Mouse (Mus musculus): ENCODE measurements around the gene Spata45. TPM values are rescaled to one million over a fixed set of nuclear protein-coding genes. Genes with fewer than 3 reads are reported as not detected.

Spata45 gene
- not detected for total RNA-seq (2021)
- long read RNA-seq, experiment 1 = 0 reads
- long read RNA-seq, experiment 2 = 0 reads

DNA sequence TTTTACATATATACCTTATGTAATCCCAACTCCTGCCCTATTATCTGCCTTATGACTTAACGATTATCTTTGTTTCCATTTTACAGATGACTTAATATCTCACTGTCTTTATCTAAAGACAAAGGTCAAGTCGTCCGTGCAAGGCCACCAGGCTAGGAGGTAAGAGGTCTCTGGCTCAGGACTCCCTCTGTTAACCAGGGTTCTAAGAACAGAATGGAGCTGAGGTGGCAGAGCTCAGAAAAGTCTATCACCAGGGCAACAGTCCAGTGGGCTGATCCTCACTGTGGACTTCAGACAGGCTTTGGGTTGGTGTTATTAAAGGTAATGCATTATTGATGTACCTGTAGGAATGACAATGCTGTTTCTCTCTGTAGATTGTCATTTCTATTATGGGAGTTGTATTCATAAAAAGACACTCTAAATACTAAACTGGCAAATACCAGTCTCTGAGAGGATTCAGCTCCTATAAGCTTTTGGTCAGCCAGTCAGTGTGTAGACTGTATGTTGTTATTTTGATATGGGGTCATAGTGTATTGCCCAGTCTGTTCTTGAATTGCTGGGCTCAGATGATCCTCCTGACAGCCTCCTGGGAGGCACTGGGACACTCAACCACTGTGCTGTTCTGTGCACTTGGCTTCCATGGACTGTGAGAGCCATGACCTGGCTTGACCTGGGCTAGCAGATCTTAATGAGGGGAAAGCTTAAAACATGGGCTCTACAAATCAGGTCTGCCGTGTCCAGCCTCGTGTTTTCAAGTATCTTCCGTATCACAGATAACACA lies at the start of gene Spata45:
TSS of gene Spata45 (plus strand) at position 86 of the 781 bp plus-strand sequence.
- intact Hi-C loops (cut with DNase I) = no loop called here
- TF ChIP-seq CTCF (IDR thresholded peaks at IDR 0.05) = no peak
- no peak within 1 kb of the TSS for H3K27ac ChIP-seq
- H3K4me3 ChIP-seq = no peak within 1 kb of the TSS
- no peak for DNase-seq (ENCODE audit: extremely low spot score in 1 of 2, low spot score in 2 of 2)

DNA sequence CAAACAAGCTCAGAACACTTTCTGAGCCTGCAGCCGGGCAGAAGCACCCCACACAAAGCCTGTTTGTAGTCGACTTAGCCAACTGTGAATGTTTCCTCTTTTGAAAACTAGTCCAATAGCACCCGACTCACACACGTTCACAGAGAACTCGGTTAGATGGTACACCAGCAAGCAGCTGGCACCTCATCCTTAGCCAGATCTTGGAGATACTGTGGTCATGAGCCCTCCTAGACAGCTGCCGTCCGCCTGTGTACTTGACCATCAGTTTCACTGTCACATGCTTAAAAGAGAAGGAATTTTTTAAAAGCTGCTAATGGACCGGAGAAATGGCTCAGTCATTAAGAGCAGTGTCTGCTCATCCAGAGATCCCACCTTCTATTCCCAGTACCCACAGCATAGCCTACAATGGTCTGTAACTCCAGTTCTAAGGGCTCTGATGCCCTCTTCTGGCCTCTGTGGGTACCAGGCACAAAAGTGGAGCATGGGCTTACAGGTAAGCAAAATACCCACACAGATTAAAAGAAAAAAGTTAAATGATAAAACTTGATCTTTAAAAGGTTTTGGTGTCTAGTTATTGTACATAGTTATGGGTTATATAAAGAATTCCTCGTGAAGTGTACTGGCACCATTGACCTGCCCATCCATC lies 46.9 kb upstream of the Spata45 start:
- TF ChIP-seq CTCF (IDR thresholded peaks at IDR 0.05) = peak; percentile 38
- intact Hi-C loops (cut with DNase I) = loop anchor here (1.0 kb wide), 1 partner anchor 45 kb away; no protein-coding TSS in a partner anchor
- DNase-seq (ENCODE audit: extremely low spot score in 1 of 2, low spot score in 2 of 2) = no peak
- no peak overlapping the region for H3K4me3 ChIP-seq
- H3K27ac ChIP-seq = no peak overlapping the region

DNA sequence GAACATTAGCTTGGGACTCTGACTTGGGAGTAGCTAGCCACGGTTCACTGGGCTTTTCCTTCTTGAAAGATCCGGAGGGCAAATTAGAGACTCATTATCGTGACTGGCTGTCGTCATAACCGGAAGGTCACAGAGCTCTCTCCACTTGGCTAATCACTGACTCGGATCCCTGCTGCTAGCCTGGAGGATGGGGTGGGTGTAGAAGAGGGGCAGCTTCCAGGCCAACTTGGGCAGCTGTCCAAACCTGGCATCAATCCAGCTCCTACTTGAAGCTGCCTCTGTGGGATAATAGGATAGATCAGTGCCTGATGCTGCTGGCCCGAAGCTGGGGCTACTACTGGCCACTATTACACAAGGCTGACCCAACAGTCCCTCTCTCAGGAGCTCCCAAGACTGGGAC lies 40.9 kb upstream of the Spata45 start:
- intact Hi-C loops (cut with DNase I) = no loop called here
- no peak overlapping the region for H3K27ac ChIP-seq
- H3K4me3 ChIP-seq = no peak overlapping the region
- DNase-seq (ENCODE audit: extremely low spot score in 1 of 2, low spot score in 2 of 2) = peak; percentile 24 to 26
- TF ChIP-seq CTCF (IDR thresholded peaks at IDR 0.05) = no peak

DNA sequence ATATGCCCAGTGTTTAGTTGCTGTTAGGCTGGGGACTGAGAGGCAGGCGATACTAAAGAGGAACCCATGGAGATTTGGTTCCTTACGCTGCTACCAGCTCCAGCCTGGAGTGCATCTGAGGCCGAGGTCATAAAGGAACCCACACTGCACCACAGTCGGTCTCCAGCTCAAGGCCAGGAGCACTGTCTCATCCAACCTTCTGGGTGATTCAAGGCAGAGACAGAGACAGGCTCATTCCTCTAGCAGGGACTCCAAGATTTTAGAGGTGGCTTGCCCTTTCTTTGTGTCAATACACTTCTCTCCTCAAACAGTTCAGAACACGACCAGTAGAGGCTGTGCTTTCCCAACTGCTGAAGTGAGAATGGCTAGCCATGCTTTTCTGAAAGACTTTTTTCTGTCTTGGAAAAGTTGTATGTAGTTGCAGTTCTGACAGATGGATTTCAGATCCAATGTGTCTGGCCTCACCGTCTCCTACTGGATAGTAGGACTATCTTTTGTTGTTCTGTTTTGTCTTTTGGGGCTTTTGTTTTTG lies 40.0 kb upstream of the Spata45 start:
- DNase-seq (ENCODE audit: extremely low spot score in 1 of 2, low spot score in 2 of 2) = no peak
- intact Hi-C loops (cut with DNase I) = no loop called here
- TF ChIP-seq CTCF (IDR thresholded peaks at IDR 0.05) = peak; percentile 44
- Histone ChIP-seq H3K27ac (no peak overlapping the region), H3K4me3 (no peak overlapping the region)

DNA sequence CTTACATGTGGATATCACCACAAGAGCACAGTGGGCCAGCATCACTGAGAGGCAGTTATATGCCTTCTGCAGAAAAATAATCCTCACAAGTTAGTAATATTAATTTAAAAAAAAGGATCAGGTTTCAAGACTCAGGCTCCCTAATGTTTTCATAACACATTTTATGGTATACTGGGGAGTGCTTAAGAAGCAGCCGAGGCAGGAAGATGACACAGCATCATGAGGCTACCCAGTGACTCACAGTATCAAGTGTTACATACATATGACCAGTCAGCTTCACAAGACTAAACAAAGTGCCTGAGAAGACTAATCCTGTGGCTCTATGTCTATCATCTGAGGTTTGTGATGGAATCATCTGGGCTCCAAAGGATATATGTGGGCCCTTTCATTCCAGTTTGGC lies 38.4 kb upstream of the Spata45 start:
- Histone ChIP-seq H3K27ac (no peak overlapping the region), H3K4me3 (no peak overlapping the region)
- no peak for TF ChIP-seq CTCF (IDR thresholded peaks at IDR 0.05)
- intact Hi-C loops (cut with DNase I) = no loop called here
- DNase-seq (ENCODE audit: extremely low spot score in 1 of 2, low spot score in 2 of 2) = no peak

DNA sequence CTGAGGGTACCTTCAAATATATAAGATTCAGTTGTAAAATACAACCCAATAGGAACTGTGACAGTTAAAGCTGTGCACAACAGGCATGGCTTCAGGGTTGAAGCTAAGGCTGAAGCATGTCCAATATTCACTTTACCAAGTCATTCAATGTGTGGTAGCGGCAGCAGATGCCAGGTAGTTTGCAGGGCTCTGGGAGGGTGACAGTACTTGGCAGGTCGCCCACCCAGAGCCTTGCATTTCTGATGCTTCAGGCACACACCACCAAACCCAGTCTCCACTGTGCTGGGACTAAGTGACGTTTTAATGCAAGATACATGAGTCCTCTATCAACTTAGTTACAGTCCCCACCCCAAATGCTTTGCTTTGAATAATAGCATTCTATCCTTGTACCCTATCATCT lies 35.8 kb upstream of the Spata45 start:
- H3K27ac ChIP-seq = no peak overlapping the region
- DNase-seq (ENCODE audit: extremely low spot score in 1 of 2, low spot score in 2 of 2) = no peak
- intact Hi-C loops (cut with DNase I) = loop anchor here (5.0 kb wide), 1 partner anchor 77 kb away; no protein-coding TSS in a partner anchor
- H3K4me3 ChIP-seq = no peak overlapping the region
- TF ChIP-seq CTCF (IDR thresholded peaks at IDR 0.05) = no peak

DNA sequence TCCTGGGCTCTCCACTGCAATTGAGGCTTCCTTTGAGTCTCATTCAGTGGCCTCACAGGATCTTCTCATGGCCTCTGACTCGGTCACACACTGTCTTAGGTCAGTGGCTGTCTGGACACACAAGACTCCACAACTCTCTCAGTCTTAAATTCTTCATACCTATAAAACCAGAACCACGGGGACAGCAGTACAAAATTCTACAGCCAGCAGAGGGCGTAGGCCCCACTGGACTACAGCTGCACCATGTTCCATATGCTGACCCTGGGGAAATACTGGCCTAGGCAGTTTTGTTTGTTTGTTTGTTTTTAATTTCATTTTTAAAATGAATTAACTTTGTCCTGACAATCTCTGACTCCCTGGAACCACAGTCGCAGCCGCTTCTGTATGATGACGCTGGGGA lies 34.2 kb upstream of the Spata45 start:
- DNase-seq (ENCODE audit: extremely low spot score in 1 of 2, low spot score in 2 of 2) = no peak
- peak; percentile 42 for TF ChIP-seq CTCF (IDR thresholded peaks at IDR 0.05)
- no peak overlapping the region for H3K4me3 ChIP-seq
- intact Hi-C loops (cut with DNase I) = loop anchor here (5.0 kb wide), 1 partner anchor 75 kb away; no protein-coding TSS in a partner anchor
- H3K27ac ChIP-seq = no peak overlapping the region

DNA sequence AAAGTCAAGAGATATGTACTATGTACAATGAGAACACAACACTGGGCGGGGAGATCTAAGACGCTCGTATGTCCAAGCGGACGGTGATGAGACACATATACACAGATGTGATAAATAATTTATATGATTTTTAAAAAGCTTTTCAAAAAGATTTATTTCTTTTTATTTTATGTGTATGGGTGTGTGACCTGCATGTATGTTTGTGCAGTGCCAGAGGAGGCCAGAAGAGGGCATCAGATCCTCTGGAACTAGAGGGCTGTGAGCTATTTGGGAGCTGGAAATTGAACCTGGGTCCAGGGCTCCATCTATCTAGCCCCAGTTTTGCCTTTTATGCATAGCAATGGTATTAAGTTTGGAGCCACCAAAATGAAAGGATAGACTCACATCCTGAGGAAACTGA lies 27.7 kb upstream of the Spata45 start:
- intact Hi-C loops (cut with DNase I) = no loop called here
- Histone ChIP-seq H3K27ac (no peak overlapping the region), H3K4me3 (no peak overlapping the region)
- peak; percentile 39 for TF ChIP-seq CTCF (IDR thresholded peaks at IDR 0.05)
- no peak for DNase-seq (ENCODE audit: extremely low spot score in 1 of 2, low spot score in 2 of 2)

DNA sequence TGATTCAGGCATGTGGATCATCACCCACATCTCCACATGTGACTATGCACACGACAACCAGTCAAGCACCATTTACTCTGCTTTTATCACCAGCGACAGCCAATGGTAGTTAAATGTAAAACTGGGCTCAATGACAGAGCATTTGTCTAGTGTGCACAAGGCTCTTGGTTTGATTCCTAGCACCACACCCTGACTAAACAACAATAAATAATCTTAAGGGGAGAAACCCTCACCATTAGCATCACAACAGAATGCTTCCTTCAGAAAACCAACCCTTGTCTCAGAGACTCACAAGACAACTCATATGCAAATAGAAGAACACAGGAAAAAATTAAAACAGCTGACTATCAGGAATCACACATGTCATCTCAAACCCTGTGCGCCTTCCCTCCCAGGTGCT lies 22.2 kb upstream of the Spata45 start:
- Histone ChIP-seq H3K27ac (no peak overlapping the region), H3K4me3 (no peak overlapping the region)
- DNase-seq (ENCODE audit: extremely low spot score in 1 of 2, low spot score in 2 of 2) = no peak
- no peak for TF ChIP-seq CTCF (IDR thresholded peaks at IDR 0.05)
- intact Hi-C loops (cut with DNase I) = no loop called here

DNA sequence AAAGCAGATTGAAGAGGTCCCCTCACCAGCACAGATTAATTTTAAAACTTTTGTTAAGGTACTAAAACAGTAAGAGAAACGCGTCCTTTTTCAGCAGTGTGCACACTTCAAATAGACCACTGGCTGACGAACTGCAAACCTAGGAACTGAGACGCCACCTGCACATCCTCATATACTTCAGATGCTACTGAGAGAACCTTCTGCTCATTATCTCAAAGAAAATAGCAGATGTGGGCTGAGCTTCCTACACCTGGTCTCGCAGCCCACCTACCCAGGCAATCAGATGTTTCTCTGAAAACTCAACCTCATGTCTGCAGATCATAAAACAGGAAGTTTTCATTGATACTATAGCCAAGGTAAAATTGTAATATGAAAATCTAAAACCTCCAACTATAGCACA lies 16.6 kb upstream of the Spata45 start:
- Histone ChIP-seq H3K27ac (no peak overlapping the region), H3K4me3 (no peak overlapping the region)
- no peak for TF ChIP-seq CTCF (IDR thresholded peaks at IDR 0.05)
- intact Hi-C loops (cut with DNase I) = loop anchor here (5.0 kb wide), 1 partner anchor 78 kb away; no protein-coding TSS in a partner anchor
- no peak for DNase-seq (ENCODE audit: extremely low spot score in 1 of 2, low spot score in 2 of 2)

DNA sequence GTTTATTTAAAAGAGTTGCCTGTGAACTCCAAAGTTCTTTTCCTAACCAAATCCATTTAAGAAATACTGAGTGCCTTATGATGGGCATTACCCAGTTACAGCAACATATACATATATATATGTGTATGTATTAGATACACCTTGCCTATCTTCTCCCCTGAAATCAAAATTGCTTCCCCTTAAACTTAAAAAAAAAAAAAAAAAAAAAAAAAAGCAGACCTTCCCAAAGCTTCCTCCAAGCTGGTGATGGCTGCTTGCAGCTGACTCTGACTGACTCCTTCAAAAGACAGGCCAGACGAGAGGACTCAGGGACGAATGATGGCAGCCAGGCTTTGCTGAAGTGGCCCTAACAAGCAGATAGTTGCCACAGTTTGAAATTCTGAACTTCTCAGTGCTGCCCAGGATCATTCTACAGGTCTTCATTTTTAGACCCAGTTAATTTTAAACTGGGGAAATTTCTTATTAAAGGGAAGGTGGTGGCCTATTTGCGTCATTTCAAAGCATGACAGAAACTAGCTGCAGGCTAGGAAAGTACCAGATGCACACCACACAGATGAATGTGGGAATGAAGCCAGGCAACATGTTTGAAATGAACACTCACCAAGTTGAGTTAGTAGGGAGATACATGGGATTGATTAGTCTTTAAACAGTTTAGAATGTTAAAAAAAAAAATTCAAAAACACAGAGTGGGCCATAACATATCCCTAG lies 16.1 kb upstream of the Spata45 start:
- intact Hi-C loops (cut with DNase I) = loop anchor here (5.0 kb wide), 1 partner anchor 78 kb away; no protein-coding TSS in a partner anchor
- no peak for TF ChIP-seq CTCF (IDR thresholded peaks at IDR 0.05)
- H3K27ac ChIP-seq = no peak overlapping the region
- DNase-seq (ENCODE audit: extremely low spot score in 1 of 2, low spot score in 2 of 2) = no peak
- H3K4me3 ChIP-seq = no peak overlapping the region

Data from left cerebral cortex, adult 2 months (tissue).